Mouse (Mus musculus) T-helper 1 cell (primary cell): ENCODE data around the gene Bnc2.

ENCODE experiments used
- in situ Hi-C: fragments of 300-600 bp; cut with MboI, MseI; formaldehyde crosslinking; loops from one replicate; pipeline ENCODE4 v1.15.1; 2025; ENCODE audit warnings: high pct_unique_total_duplicates

Gene Bnc2

GRCm38 (mm10) chr4:84329651-84330050 lies 345.4 kb downstream of the Bnc2 start:
- in situ Hi-C loops = no loop called here

- in situ Hi-C loops = no loop called here
These were observed 350.7 kb downstream of the Bnc2 start for GRCm38 (mm10) chr4:84324371-84324770.

GRCm38 (mm10) chr4:84321598-84321997 lies 353.5 kb downstream of the Bnc2 start:
- in situ Hi-C loops = no loop called here

- in situ Hi-C loops = no loop called here
These were observed 357.7 kb downstream of the Bnc2 start for GRCm38 (mm10) chr4:84317421-84317820.

- in situ Hi-C loops = no loop called here
These were observed 363.7 kb downstream of the Bnc2 start for GRCm38 (mm10) chr4:84311371-84311770.

- in situ Hi-C loops = no loop called here
These were observed 364.2 kb downstream of the Bnc2 start for GRCm38 (mm10) chr4:84310851-84311250.

GRCm38 (mm10) chr4:84308226-84308862 lies 366.7 kb downstream of the Bnc2 start:
- in situ Hi-C loops = no loop called here

GRCm38 (mm10) chr4:84306928-84307606 lies 368.0 kb downstream of the Bnc2 start:
- in situ Hi-C loops = no loop called here

- in situ Hi-C loops = no loop called here
These were observed 372.1 kb downstream of the Bnc2 start for GRCm38 (mm10) chr4:84302949-84303348.

GRCm38 (mm10) chr4:84285153-84285552 lies 389.9 kb downstream of the Bnc2 start:
- in situ Hi-C loops = no loop called here

GRCm38 (mm10) chr4:84282651-84283050 lies 392.4 kb downstream of the Bnc2 start:
- in situ Hi-C loops = no loop called here

- in situ Hi-C loops = no loop called here
These were observed 396.9 kb downstream of the Bnc2 start for GRCm38 (mm10) chr4:84278156-84278555.

GRCm38 (mm10) chr4:84276081-84276480 lies 399.0 kb downstream of the Bnc2 start:
- in situ Hi-C loops = no loop called here

- in situ Hi-C loops = no loop called here
These were observed 400.9 kb downstream of the Bnc2 start for GRCm38 (mm10) chr4:84274158-84274557.

GRCm38 (mm10) chr4:84272867-84273266 lies 402.2 kb downstream of the Bnc2 start:
- in situ Hi-C loops = no loop called here

GRCm38 (mm10) chr4:84269845-84270244 lies 405.2 kb downstream of the Bnc2 start:
- in situ Hi-C loops = no loop called here

- in situ Hi-C loops = no loop called here
These were observed 427.7 kb downstream of the Bnc2 start for GRCm38 (mm10) chr4:84247356-84247755.

- in situ Hi-C loops = no loop called here
These were observed 442.7 kb downstream of the Bnc2 start for GRCm38 (mm10) chr4:84232346-84232745.

GRCm38 (mm10) chr4:84231251-84231650 lies 443.8 kb downstream of the Bnc2 start:
- in situ Hi-C loops = no loop called here

- in situ Hi-C loops = loop anchor here (10.0 kb wide), 1 partner anchor 555 kb away; no protein-coding TSS in a partner anchor
These were observed 445.7 kb downstream of the Bnc2 start for GRCm38 (mm10) chr4:84229189-84229960.

- in situ Hi-C loops = loop anchor here (10.0 kb wide), 1 partner anchor 556 kb away; no protein-coding TSS in a partner anchor
These were observed 446.5 kb downstream of the Bnc2 start for GRCm38 (mm10) chr4:84228551-84228950.
